Comparison of ENCODE assay signal across 12 mouse cellular contexts in the genomic region with DNA sequence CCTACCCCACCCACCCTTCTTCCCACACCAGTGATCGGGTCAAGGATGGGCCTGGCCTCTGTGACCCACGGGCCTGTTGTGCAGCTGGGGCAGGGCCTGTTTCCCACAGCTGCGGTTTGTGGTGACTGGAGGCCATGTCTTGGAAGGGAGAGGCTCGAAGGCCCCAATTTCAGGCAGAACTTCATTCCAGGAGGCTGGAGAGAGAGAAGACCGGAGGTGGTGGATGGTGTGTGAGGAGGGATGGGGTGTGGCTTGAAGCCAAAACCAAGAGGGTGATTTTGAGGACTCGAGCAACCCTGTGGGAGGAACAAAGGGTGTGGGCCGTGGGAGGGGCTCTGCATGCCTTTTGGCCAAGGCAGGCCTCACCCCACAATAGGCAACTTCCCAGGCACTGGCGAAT.
A peak's percentile ranks its signal among the peaks of the same experiment; 100 is the strongest.
DNase-seq lines count a peak whose midpoint lies in the region; ATAC-seq and TF ChIP-seq lines count a peak whose summit lies in the region.
"Had no signal": no experiment of that assay in that cellular context is flagged by ENCODE, and none has a peak within 500 bp of the region (broad histone marks: within the 10 kb centered on the region; RNA-seq: fewer than 3 reads in every experiment).

No protein-coding gene starts in this region.

- peak; percentile 71 for ATAC-seq in embryonic facial prominence, embryonic 14.5 days (ENCODE audit: low read depth)
- peak; percentile 43; the same call in 1 of the 2 replicates for ATAC-seq in stomach, embryonic 16.5 days (ENCODE audit: insufficient read depth, low FRiP score)
- no peak for ATAC-seq in hindbrain, embryonic 11.5 days (ENCODE audit: low FRiP score)
- ATAC-seq in cerebellum, adult (ENCODE audit: insufficient number of reproducible peaks, low FRiP score, low TSS enrichment) = no peak
- ATAC-seq: forebrain, embryonic 15.5 days had no signal

- H3K9me3 ChIP-seq in embryonic facial prominence, embryonic 14.5 days (ENCODE audit: control insufficient read depth, low read length) = no peaks in the 10 kb centered on the region
- H3K9me3 ChIP-seq in stomach, embryonic 16.5 days (replicated peaks; ENCODE audit: control insufficient read depth, low read length) = no peaks in the 10 kb centered on the region
- H3K9me3 ChIP-seq in hindbrain, embryonic 11.5 days (ENCODE audit: control insufficient read depth, low read length) = no peaks in the 10 kb centered on the region
- H3K9me3 ChIP-seq: forebrain, embryonic 15.5 days had no signal

- TF ChIP-seq POLR2A in thymus, adult 2 months (IDR thresholded peaks at IDR 0.05; ENCODE audit: control insufficient read depth, extremely low read depth, insufficient read depth, low read length, poor library complexity) = no peak

- H3K9ac ChIP-seq in embryonic facial prominence, embryonic 14.5 days (ENCODE audit: low read depth, low read length) = no peak overlapping the region
- no peak overlapping the region for H3K9ac ChIP-seq in stomach, embryonic 16.5 days (ENCODE audit: low read length)
- no peak overlapping the region for H3K9ac ChIP-seq in hindbrain, embryonic 11.5 days (ENCODE audit: low read depth, low read length)
- H3K9ac ChIP-seq: forebrain, embryonic 15.5 days had no signal

- DNase-seq in thymus, postnatal 4 days = peak; percentile 21
- DNase-seq in thymus, adult 2 months = no peak
- peak; percentile 87 for DNase-seq in embryonic facial prominence, embryonic 14.5 days (ENCODE audit: low spot score)
- DNase-seq in lung, postnatal 10 days = peak; percentile 70
- DNase-seq in hindbrain, embryonic 11.5 days (ENCODE audit: low spot score) = no peak
- no peak for DNase-seq in layer of hippocampus, adult 18-20 months (ENCODE audit: low spot score in 2 of 2)
- DNase-seq: right cerebral cortex, postnatal 14 days had no signal

- H3K27me3 ChIP-seq in thymus, adult 2 months (ENCODE audit: control insufficient read depth, insufficient read depth, low read length) = no peaks in the 10 kb centered on the region
- H3K27me3 ChIP-seq in embryonic facial prominence, embryonic 14.5 days (replicated peaks; ENCODE audit: control insufficient read depth, insufficient read depth, low read length) = no peaks in the 10 kb centered on the region
- H3K27me3 ChIP-seq in stomach, embryonic 16.5 days (ENCODE audit: control insufficient read depth, insufficient read depth, low read length) = no peaks in the 10 kb centered on the region
- H3K27me3 ChIP-seq in hindbrain, embryonic 11.5 days (ENCODE audit: control insufficient read depth, insufficient read depth, low read length) = no peaks in the 10 kb centered on the region
- H3K27me3 ChIP-seq: forebrain, embryonic 15.5 days had no signal

- peaks cover 7% of the 10 kb centered on the region; the same call in 1 of the 2 replicates for H3K4me1 ChIP-seq in thymus, adult 2 months (replicated peaks; ENCODE audit: control insufficient read depth, insufficient read depth, low read length)
- H3K4me1 ChIP-seq in embryonic facial prominence, embryonic 14.5 days (ENCODE audit: control insufficient read depth, insufficient read depth, low read length) = peaks cover 6% of the 10 kb centered on the region
- peaks cover 29% of the 10 kb centered on the region for H3K4me1 ChIP-seq in stomach, embryonic 16.5 days (ENCODE audit: control insufficient read depth, insufficient read depth, low read length)
- 0 out of 2 replicates have a peak, but pooled peaks cover 2% of the 10 kb centered on the region for H3K4me1 ChIP-seq in hindbrain, embryonic 11.5 days (replicated peaks; ENCODE audit: control insufficient read depth, insufficient read depth, low read length)
- H3K4me1 ChIP-seq: forebrain, embryonic 15.5 days had no signal

- no peak overlapping the region for H3K4me3 ChIP-seq in thymus, adult 2 months (ENCODE audit: control insufficient read depth, insufficient read depth, low read length)
- no peak overlapping the region for H3K4me3 ChIP-seq in embryonic facial prominence, embryonic 14.5 days (ENCODE audit: low read depth, low read length)
- H3K4me3 ChIP-seq in stomach, embryonic 16.5 days (replicated peaks; ENCODE audit: low read length) = no peak overlapping the region
- no peak overlapping the region for H3K4me3 ChIP-seq in hindbrain, embryonic 11.5 days (ENCODE audit: low read depth, low read length)
- H3K4me3 ChIP-seq: forebrain, embryonic 15.5 days; layer of hippocampus, adult 2 months had no signal

- H3K4me2 ChIP-seq in embryonic facial prominence, embryonic 14.5 days (ENCODE audit: low read depth, low read length) = no peak overlapping the region
- no peak overlapping the region for H3K4me2 ChIP-seq in stomach, embryonic 16.5 days (ENCODE audit: low read depth, low read length)
- no peak overlapping the region for H3K4me2 ChIP-seq in hindbrain, embryonic 11.5 days (replicated peaks; ENCODE audit: low read depth, low read length)
- H3K4me2 ChIP-seq: forebrain, embryonic 15.5 days; heart, embryonic 11.5 days had no signal

- TF ChIP-seq CTCF in thymus, adult 2 months (IDR thresholded peaks at IDR 0.05; ENCODE audit: borderline replicate concordance, control insufficient read depth, extremely low read depth, insufficient read depth, low read length, poor library complexity) = no peak

- no peaks in the 10 kb centered on the region for H3K36me3 ChIP-seq in thymus, adult 2 months (ENCODE audit: control insufficient read depth, insufficient read depth, low read length)
- H3K36me3 ChIP-seq in embryonic facial prominence, embryonic 14.5 days (ENCODE audit: control insufficient read depth, insufficient read depth, low read length) = no peaks in the 10 kb centered on the region
- H3K36me3 ChIP-seq in stomach, embryonic 16.5 days (ENCODE audit: control insufficient read depth, insufficient read depth, low read length) = no peaks in the 10 kb centered on the region
- no peaks in the 10 kb centered on the region for H3K36me3 ChIP-seq in hindbrain, embryonic 11.5 days (ENCODE audit: control insufficient read depth, insufficient read depth, low read length)
- H3K36me3 ChIP-seq: forebrain, embryonic 15.5 days had no signal

- no peak overlapping the region for H3K27ac ChIP-seq in thymus, adult 2 months (ENCODE audit: control insufficient read depth, insufficient read depth, low read length)
- 0 out of 2 replicates have a peak overlapping the region, but pooled peaks have one; percentile 4 for H3K27ac ChIP-seq in embryonic facial prominence, embryonic 14.5 days (replicated peaks; ENCODE audit: low read depth, low read length)
- peak overlapping the region; percentile 78 for H3K27ac ChIP-seq in stomach, embryonic 16.5 days (ENCODE audit: low read length)
- H3K27ac ChIP-seq in hindbrain, embryonic 11.5 days (ENCODE audit: low read depth, low read length) = no peak overlapping the region
- H3K27ac ChIP-seq: forebrain, embryonic 15.5 days; layer of hippocampus, adult 2 months had no signal

- 19% methylated on average over 8 of the region's 8 CpGs for WGBS in thymus, adult 2 months
- 52% methylated on average over 8 of the region's 8 CpGs for WGBS in embryonic facial prominence, embryonic 14.5 days
- WGBS in stomach, embryonic 16.5 days = 39% methylated on average over 8 of the region's 8 CpGs
- 60% methylated on average over 8 of the region's 8 CpGs for whole genome bisulfite sequencing in hindbrain, embryonic 11.5 days

Comparison
In these comparisons a context has a peak if more than half of its experiments do, and no peak if none do; other contexts are left out.
1. DNase-seq: peak in thymus, postnatal 4 days (single experiment), embryonic facial prominence, embryonic 14.5 days (single experiment) and lung, postnatal 10 days (single experiment); none in thymus, adult 2 months (single experiment), hindbrain, embryonic 11.5 days (single experiment) and layer of hippocampus, adult 18-20 months (0 of 2).
2. H3K27ac ChIP-seq: peak in embryonic facial prominence, embryonic 14.5 days (single experiment) and stomach, embryonic 16.5 days (single experiment); none in thymus, adult 2 months (single experiment) and hindbrain, embryonic 11.5 days (single experiment).
3. ATAC-seq: peak in embryonic facial prominence, embryonic 14.5 days (single experiment) and stomach, embryonic 16.5 days (single experiment); none in hindbrain, embryonic 11.5 days (single experiment) and cerebellum, adult (single experiment).